Mouse (Mus musculus) layer of hippocampus, adult 11-12 months (tissue): ENCODE data around the gene Gm20521.

Source experiments
- DNase-seq: peaks from one replicate; pipeline ENCODE4 v3.0.0; 2022; ENCODE audit warnings: low spot score

Gm20521 gene

GRCm38 (mm10) chr14:54883154-54884021 lies at the start of gene Gm20521, which contains the start of gene Bcl2l2:
TSS of gene Gm20521 (plus strand) at chr14:54883441.
TSS of gene Bcl2l2 (plus strand) at chr14:54883377.
- DNase-seq, result peak; percentile 74

- no peak for DNase-seq
Measured at GRCm38 (mm10) chr14:54843461-54843860, 39.8 kb upstream of the Gm20521 start.

GRCm38 (mm10) chr14:54855726-54856125 lies 27.5 kb upstream of the Gm20521 start:
- no peak for DNase-seq

GRCm38 (mm10) chr14:54856703-54857102 lies 26.5 kb upstream of the Gm20521 start:
- DNase-seq, result no peak

- no peak for DNase-seq
Measured at GRCm38 (mm10) chr14:54857891-54858290, 25.4 kb upstream of the Gm20521 start.

- peak; percentile 78 for DNase-seq
Measured at GRCm38 (mm10) chr14:54860511-54860910, 22.7 kb upstream of the Gm20521 start.

- peak; percentile 93 for DNase-seq
Measured at GRCm38 (mm10) chr14:54863501-54864312, 19.5 kb upstream of the Gm20521 start.

- DNase-seq, result no peak
Measured at GRCm38 (mm10) chr14:54864313-54865036, 18.8 kb upstream of the Gm20521 start.

GRCm38 (mm10) chr14:54865626-54866025 lies 17.6 kb upstream of the Gm20521 start:
- DNase-seq, result no peak

- no peak for DNase-seq
Measured at GRCm38 (mm10) chr14:54866268-54866667, 17.0 kb upstream of the Gm20521 start.

GRCm38 (mm10) chr14:54866936-54867335 lies 16.3 kb upstream of the Gm20521 start:
- DNase-seq, result no peak

- no peak for DNase-seq
Measured at GRCm38 (mm10) chr14:54868026-54868425, 15.2 kb upstream of the Gm20521 start.

GRCm38 (mm10) chr14:54870861-54871260 lies 12.4 kb upstream of the Gm20521 start, which contains the start of gene Homez:
TSS of gene Homez (minus strand) at chr14:54870961.
- no peak for DNase-seq

- DNase-seq, result no peak
Measured at GRCm38 (mm10) chr14:54874165-54874564, 9.1 kb upstream of the Gm20521 start.

GRCm38 (mm10) chr14:54875844-54876538 lies 7.2 kb upstream of the Gm20521 start:
- DNase-seq, result peak; percentile 64

GRCm38 (mm10) chr14:54876539-54877047 lies 6.6 kb upstream of the Gm20521 start:
- peak; percentile 89 for DNase-seq

GRCm38 (mm10) chr14:54877048-54877715 lies 6.1 kb upstream of the Gm20521 start, which contains the start of gene Ppp1r3e:
TSS of gene Ppp1r3e (minus strand) at chr14:54877550.
- peak; percentile 65 for DNase-seq

GRCm38 (mm10) chr14:54884022-54884712 lies 926 bp downstream of the Gm20521 start:
- DNase-seq, result no peak

GRCm38 (mm10) chr14:54885309-54885708 lies 2.1 kb downstream of the Gm20521 start:
- no peak for DNase-seq

- DNase-seq, result no peak
Measured at GRCm38 (mm10) chr14:54892200-54892599, 9.0 kb downstream of the Gm20521 start, which contains the start of gene Pabpn1. TSS of gene Pabpn1 (plus strand) at chr14:54892500.
